Mouse (Mus musculus) lung, postnatal 0 days (tissue): Measurements from ENCODE around the gene Sdsl.

Experiments
- CTCF ChIP-seq: IDR thresholded peaks from 2 replicates; pipeline ENCODE4 v1.5.1; 2016; ENCODE audit warnings: antibody characterized with exemption, mild to moderate bottlenecking
- EP300 ChIP-seq: IDR thresholded peaks from 2 replicates; pipeline ENCODE4 v1.6.1; 2016; ENCODE audit warnings: antibody characterized with exemption, mild to moderate bottlenecking, control low read depth

GRCm38 (mm10) chr5:120465062-120465461 is 7.5 kb downstream of the Sdsl start:
- peak; percentile 64 for TF ChIP-seq CTCF
- no peak for TF ChIP-seq EP300
